Mouse (Mus musculus) bone marrow, adult 2 months (tissue): ENCODE measurements around the gene Rom1. TPM values are rescaled to one million over a fixed set of nuclear protein-coding genes. Genes with fewer than 3 reads are reported as not detected.
"Not testable (repeated sequence)": the region's sequence is repeated elsewhere in the genome, so short reads cannot be mapped to it uniquely, and the experiment has no call there.

Experiments
- H3K27ac ChIP-seq: fragments of 200-500 bp; 2 replicates; pipeline ENCODE4 v1.5.1; 2012; ENCODE audit warnings: low read depth, mild to moderate bottlenecking, control low read depth, inconsistent platforms, low read length; ENCODE audit not compliant: control insufficient read depth, poor library complexity, insufficient read depth
- H3K4me1 ChIP-seq: fragments of 200-500 bp; 2 replicates; pipeline ENCODE4 v1.6.1; 2011; ENCODE audit warnings: low read length; ENCODE audit not compliant: control insufficient read depth, insufficient read depth
- H3K4me3 ChIP-seq: fragments of 200-500 bp; replicated peaks from 2 replicates; pipeline ENCODE3; 2011; ENCODE audit warnings: mild to moderate bottlenecking, low read depth, low read length, control low read depth; ENCODE audit not compliant: control insufficient read depth
- CTCF ChIP-seq: fragments of 200-500 bp; IDR thresholded peaks from 2 replicates; pipeline ENCODE4 v1.5.1; 2011; ENCODE audit warnings: low read length, control low read depth; ENCODE audit not compliant: control insufficient read depth, insufficient read depth
- POLR2A ChIP-seq: fragments of 200-500 bp; IDR thresholded peaks from 2 replicates; pipeline ENCODE4 v1.6.1; 2011; ENCODE audit warnings: low read depth, mild to moderate bottlenecking, control low read depth, low read length, borderline replicate concordance; ENCODE audit not compliant: control insufficient read depth
- WGBS: fragments of 180-500 bp; shearing (Covaris S2); methylation state at CpG from one replicate; pipeline ENCODE4 v1.1.7; 2018; 5-methylcytosine and 5-hydroxymethylcytosine counted together
- polyA plus RNA-seq: library from polyadenylated mRNA; stranded (reverse); fragments of >200 nt; gene quantifications from 2 replicates; pipeline ENCODE4 v1.2.4, GENCODE M21; 2011; ENCODE audit warnings: low replicate concordance; ENCODE audit not compliant: missing spikeins, insufficient read depth, insufficient read length

Rom1 gene
- 3.6 and 9.7 TPM in 2 replicates for polyA plus RNA-seq

- Histone ChIP-seq H3K4me1 (peaks cover 1% of the 10 kb centered on the region), H3K27ac (peak within 1 kb of the TSS; percentile 96), H3K4me3 (peak within 1 kb of the TSS; percentile 75)
- under 1% methylated on average over 74 of the region's 74 CpGs for WGBS
- no peak; the same call in 1 of the 2 replicates for TF ChIP-seq POLR2A
- peak; percentile 42; the same call in 1 of the 2 replicates for TF ChIP-seq CTCF
These were observed at the start of gene Rom1, which contains the start of gene Eml3 for GRCm38 (mm10) chr19:8929224-8930088. Gene Rom1 (minus strand): TSS chr19:8929356. Gene Eml3 (plus strand): TSS chr19:8929552.

- TF ChIP-seq POLR2A (no peak), CTCF (peak; percentile 90)
- Histone ChIP-seq H3K27ac (no peak overlapping the region), H3K4me3 (no peak overlapping the region), H3K4me1 (peaks cover 3% of the 10 kb centered on the region; the same call in 1 of the 2 replicates)
- WGBS, result 58% methylated on average over 3 of the region's 3 CpGs
These were observed 47.4 kb upstream of the Rom1 start for GRCm38 (mm10) chr19:8976535-8976934.

GRCm38 (mm10) chr19:8975491-8975890 lies 46.3 kb upstream of the Rom1 start:
- Histone ChIP-seq H3K4me1 (peaks cover under 1% of the 10 kb centered on the region; the same call in 1 of the 2 replicates), H3K27ac (no peak overlapping the region), H3K4me3 (no peak overlapping the region)
- TF ChIP-seq CTCF, result no peak
- TF ChIP-seq POLR2A, result no peak
- WGBS, result 90% methylated on average over 2 of the region's 2 CpGs

GRCm38 (mm10) chr19:8974638-8975037 lies 45.5 kb upstream of the Rom1 start:
- no peaks in the 10 kb centered on the region for H3K4me1 ChIP-seq
- TF ChIP-seq CTCF (no peak), POLR2A (no peak)
- H3K27ac ChIP-seq, result no peak overlapping the region
- WGBS, result 91% methylated on average over 1 of the region's 1 CpGs
- H3K4me3 ChIP-seq, result no peak overlapping the region

GRCm38 (mm10) chr19:8972491-8972890 lies 43.3 kb upstream of the Rom1 start:
- not testable (repeated sequence) for H3K4me1 ChIP-seq, H3K4me3 ChIP-seq, H3K27ac ChIP-seq
- WGBS, result 85% methylated on average over 8 of the region's 8 CpGs

GRCm38 (mm10) chr19:8967893-8968292 lies 38.7 kb upstream of the Rom1 start:
- TF ChIP-seq POLR2A (no peak), CTCF (no peak)
- Histone ChIP-seq H3K4me1 (no peaks in the 10 kb centered on the region), H3K4me3 (peak overlapping the region; percentile 63), H3K27ac (no peak overlapping the region)
- 4% methylated on average over 9 of the region's 9 CpGs for WGBS

GRCm38 (mm10) chr19:8967373-8967743 lies 38.2 kb upstream of the Rom1 start:
- Histone ChIP-seq H3K4me1 (no peaks in the 10 kb centered on the region), H3K4me3 (peak overlapping the region; percentile 63), H3K27ac (peak overlapping the region; percentile 63)
- WGBS, result 1% methylated on average over 8 of the region's 8 CpGs
- TF ChIP-seq POLR2A (no peak), CTCF (no peak)

GRCm38 (mm10) chr19:8966590-8967372 lies 37.6 kb upstream of the Rom1 start, which contains the start of gene Eef1g:
Gene Eef1g (plus strand): TSS chr19:8967041.
- Histone ChIP-seq H3K4me3 (peak within 1 kb of the TSS; percentile 73), H3K27ac (peak within 1 kb of the TSS; percentile 79), H3K4me1 (no peaks in the 10 kb centered on the region)
- TF ChIP-seq POLR2A (no peak; the same call in 1 of the 2 replicates), CTCF (no peak)
- under 1% methylated on average over 52 of the region's 52 CpGs for WGBS
